Mouse (Mus musculus): ENCODE results near the gene Vmn2r16. TPM values are rescaled to one million over a fixed set of nuclear protein-coding genes. Genes with fewer than 3 reads are reported as not detected.

Vmn2r16 gene
- not detected in 2 replicates for polyA plus RNA-seq (2012; rRNA removed)

DNA sequence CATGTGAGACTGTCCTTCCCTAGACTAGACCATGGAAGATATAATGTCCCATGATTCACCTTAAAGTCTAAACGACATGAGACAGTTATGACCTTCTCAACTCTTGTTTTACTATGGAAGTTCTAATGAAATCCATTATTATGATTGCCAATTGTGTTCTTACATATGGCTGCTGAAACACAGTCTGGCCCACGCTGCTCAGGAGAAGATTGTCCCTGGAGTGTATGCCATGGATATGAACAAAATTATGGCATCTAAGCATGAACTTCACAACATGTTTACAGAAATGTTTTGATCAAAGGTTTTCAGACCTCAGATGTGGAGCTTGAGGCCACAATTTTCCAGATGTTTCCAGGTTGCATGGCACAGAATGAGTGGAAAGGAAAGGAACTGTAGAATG, at the start of gene Vmn2r16:
Vmn2r16 (plus strand) TSS at position 301 of the 400 bp plus-strand sequence.
- H3K4me1 ChIP-seq (ENCODE audit: control insufficient read depth, insufficient read depth, low read length) = no peaks in the 10 kb centered on the region
- no peak for TF ChIP-seq CTCF (conservative IDR thresholded peaks at IDR 0.05; ENCODE audit: insufficient read depth, insufficient read length, low read depth, low read length)
- no peak for TF ChIP-seq POLR2A (IDR thresholded peaks at IDR 0.05; ENCODE audit: low read depth, low read length)
- no peaks in the 10 kb centered on the region for H3K36me3 ChIP-seq (ENCODE audit: control insufficient read depth, insufficient read depth, low read length)
- no peak within 1 kb of the TSS for H3K4me3 ChIP-seq (ENCODE audit: insufficient read depth, low read depth, low read length)
- H3K27me3 ChIP-seq (replicated peaks; ENCODE audit: control insufficient read depth, insufficient read depth, low read length) = no peaks in the 10 kb centered on the region
- 43% methylated on average over 2 of the region's 2 CpGs for WGBS
- no peak for DNase-seq
- no peak within 1 kb of the TSS for H3K27ac ChIP-seq (ENCODE audit: insufficient read depth, low read depth, low read length)

- no peak overlapping the region for H3K27ac ChIP-seq (ENCODE audit: insufficient read depth, low read depth, low read length)
- no peak for DNase-seq
- H3K4me3 ChIP-seq (ENCODE audit: insufficient read depth, low read depth, low read length) = no peak overlapping the region
- H3K36me3 ChIP-seq (ENCODE audit: control insufficient read depth, insufficient read depth, low read length) = no peaks in the 10 kb centered on the region
- WGBS = 85% methylated on average over 3 of the region's 3 CpGs
- no peaks in the 10 kb centered on the region for H3K27me3 ChIP-seq (replicated peaks; ENCODE audit: control insufficient read depth, insufficient read depth, low read length)
- TF ChIP-seq CTCF (conservative IDR thresholded peaks at IDR 0.05; ENCODE audit: insufficient read depth, insufficient read length, low read depth, low read length) (no peak), POLR2A (IDR thresholded peaks at IDR 0.05; ENCODE audit: low read depth, low read length) (no peak)
- no peaks in the 10 kb centered on the region for H3K4me1 ChIP-seq (ENCODE audit: control insufficient read depth, insufficient read depth, low read length)
These were observed 35.3 kb upstream of the Vmn2r16 start for GRCm38 (mm10) chr5:109294655-109295054.

GRCm38 (mm10) chr5:109297544-109297943, 32.4 kb upstream of the Vmn2r16 start, which contains the start of gene Vmn2r15:
Gene Vmn2r15, minus strand, starts transcription at chr5:109297644.
- Histone ChIP-seq H3K27ac (ENCODE audit: insufficient read depth, low read depth, low read length) (no peak within 1 kb of the TSS), H3K27me3 (replicated peaks; ENCODE audit: control insufficient read depth, insufficient read depth, low read length) (no peaks in the 10 kb centered on the region), H3K4me1 (ENCODE audit: control insufficient read depth, insufficient read depth, low read length) (no peaks in the 10 kb centered on the region), H3K4me3 (ENCODE audit: insufficient read depth, low read depth, low read length) (no peak within 1 kb of the TSS), H3K36me3 (ENCODE audit: control insufficient read depth, insufficient read depth, low read length) (no peaks in the 10 kb centered on the region)
- no peak for DNase-seq
- 54% methylated on average over 3 of the region's 3 CpGs for WGBS
- no peak for TF ChIP-seq CTCF (conservative IDR thresholded peaks at IDR 0.05; ENCODE audit: insufficient read depth, insufficient read length, low read depth, low read length)
- no peak for TF ChIP-seq POLR2A (IDR thresholded peaks at IDR 0.05; ENCODE audit: low read depth, low read length)

- H3K4me1 ChIP-seq (ENCODE audit: control insufficient read depth, insufficient read depth, low read length) = no peaks in the 10 kb centered on the region
- TF ChIP-seq POLR2A (IDR thresholded peaks at IDR 0.05; ENCODE audit: low read depth, low read length) (no peak), CTCF (conservative IDR thresholded peaks at IDR 0.05; ENCODE audit: insufficient read depth, insufficient read length, low read depth, low read length) (no peak)
- no peaks in the 10 kb centered on the region for H3K36me3 ChIP-seq (ENCODE audit: control insufficient read depth, insufficient read depth, low read length)
- WGBS = 47% methylated on average over 2 of the region's 2 CpGs
- H3K4me3 ChIP-seq (ENCODE audit: insufficient read depth, low read depth, low read length) = no peak within 1 kb of the TSS
- H3K27ac ChIP-seq (ENCODE audit: insufficient read depth, low read depth, low read length) = no peak within 1 kb of the TSS
- DNase-seq = no peak
- no peaks in the 10 kb centered on the region for H3K27me3 ChIP-seq (replicated peaks; ENCODE audit: control insufficient read depth, insufficient read depth, low read length)
These were observed 89.4 kb downstream of the Vmn2r16 start, which contains the start of gene Vmn2r17 for GRCm38 (mm10) chr5:109419388-109419787. Gene Vmn2r17, plus strand, starts transcription at chr5:109419688.

Other genes starting within 250 kb of the Vmn2r16 start
- not detected in 2 replicates for gene Vmn2r12, start 232.2 kb upstream of the Vmn2r16 start, polyA plus RNA-seq (2012; rRNA removed)
- gene Vmn2r13, start 138.0 kb upstream of the Vmn2r16 start, polyA plus RNA-seq (2012; rRNA removed) = not detected in 2 replicates
- not detected in 2 replicates for gene Vmn2r14, start 105.5 kb upstream of the Vmn2r16 start, polyA plus RNA-seq (2012; rRNA removed)
- not detected in 2 replicates for gene Vmn2r15, start 32.5 kb upstream of the Vmn2r16 start, polyA plus RNA-seq (2012; rRNA removed)
- gene Vmn2r17, start 89.5 kb downstream of the Vmn2r16 start, polyA plus RNA-seq (2012; rRNA removed) = not detected in 2 replicates
- 8.2 and 12.0 TPM in 2 replicates for gene Crlf2, start 228.8 kb downstream of the Vmn2r16 start, polyA plus RNA-seq (2012; rRNA removed)